Mouse (Mus musculus) Patski (cell line): Measurements from ENCODE around the gene Myrf. TPM values are rescaled to one million over a fixed set of nuclear protein-coding genes. Genes with fewer than 3 reads are reported as not detected.

Experiments
- ATAC-seq: fragments of 100-300 bp; one replicate; pipeline ENCODE4 v1.8.0; 2021
- CTCF ChIA-PET: fragments of 350-600 bp; sonication (Branson Sonifier 250); formaldehyde crosslinking; loops from one replicate; lab custom pipeline; 2022; ENCODE audit warnings: inconsistent platforms; lab: Charles Lee
- POLR2A ChIA-PET: fragments of 350-600 bp; sonication (Branson Sonifier 250); formaldehyde crosslinking; loops from one replicate; lab custom pipeline; 2022; ENCODE audit warnings: antibody characterized with exemption, inconsistent platforms; lab: Charles Lee
- DNase-seq: peaks from one replicate; pipeline ENCODE4 v3.0.0-alpha.2; 2011; ENCODE audit warnings: low read depth, low spot score
- H3K27me3 ChIP-seq: fragments of 371-371 bp; one replicate; pipeline ENCODE4 v1.5.1; 2021
- CTCF ChIP-seq: fragments of 100-300 bp; IDR thresholded peaks from one replicate; pipeline ENCODE4 v1.5.1; 2021
- in situ Hi-C: fragments of 300-500 bp; cut with MboI; formaldehyde crosslinking; loops from 3 replicates; pipeline ENCODE4 v1.11.1; 2018; ENCODE audit warnings: low pct_unique_long_range_greater_than_20kb, mixed read lengths
- polyA plus RNA-seq: library from polyadenylated mRNA; unstranded; gene quantifications from one replicate; pipeline ENCODE4 v1.2.3, GENCODE M21; 2021

Gene Myrf
- polyA plus RNA-seq, 1 experiment from 2014 or later, result 0.45 TPM

DNA sequence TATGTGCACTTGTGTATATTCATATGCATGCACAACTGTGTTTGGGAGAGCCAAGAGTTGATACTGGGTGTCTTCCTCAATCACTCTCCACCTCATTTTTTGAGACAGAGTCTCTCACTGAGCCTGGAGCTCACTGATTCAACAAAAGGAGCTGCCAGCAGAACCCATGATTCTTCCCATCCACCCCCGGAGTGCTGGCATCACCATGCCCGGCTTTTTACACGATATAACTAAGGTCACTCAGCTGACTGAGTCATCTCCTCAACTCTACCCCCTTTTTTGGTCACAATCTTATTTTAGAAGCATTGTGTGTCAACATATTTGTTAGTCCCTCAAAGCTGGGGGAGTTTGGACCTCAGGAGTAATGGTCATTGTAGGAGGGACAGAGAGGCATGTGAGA is 76.7 kb downstream of the Myrf start:
- TF ChIP-seq CTCF, result no peak
- DNase-seq (no peak), ATAC-seq (no peak)
- no peaks in the 10 kb centered on the region for H3K27me3 ChIP-seq
- in situ Hi-C loops, result no loop called here
- ChIA-PET CTCF (interaction anchor here (1.2 to 2.4 kb wide), 4 partner anchors 17 to 41 kb away, joined by 3 to 6 read pairs (median 4); partner anchors contain the start of gene Fads1), POLR2A (interaction anchor here (1.1 kb wide), 1 partner anchor 17 kb away, joined by 3 read pairs; no protein-coding TSS in a partner anchor)

Other genes starting within 250 kb of the Myrf start
- not detected for gene Best1, start 239.1 kb downstream of the Myrf start, polyA plus RNA-seq
- gene Rab3il1, start 239.1 kb downstream of the Myrf start, polyA plus RNA-seq, result 0.71 TPM
- gene Fads3, start 199.2 kb downstream of the Myrf start, polyA plus RNA-seq, result 227 TPM
- 219 TPM for gene Fads2, start 139.0 kb downstream of the Myrf start, polyA plus RNA-seq
- gene Fads1, start 57.9 kb downstream of the Myrf start, polyA plus RNA-seq, result 171 TPM
- gene Tmem258, start 36.7 kb downstream of the Myrf start, polyA plus RNA-seq, result 211 TPM
- gene Fen1, start 36.6 kb downstream of the Myrf start, polyA plus RNA-seq, result 22.0 TPM
- gene Dagla, start 64.1 kb upstream of the Myrf start, polyA plus RNA-seq, result 2.9 TPM
- gene Syt7, start 148.3 kb upstream of the Myrf start, polyA plus RNA-seq, result 4.1 TPM
- gene Lrrc10b, start 216.7 kb upstream of the Myrf start, polyA plus RNA-seq, result 0.06 TPM
- 0.14 TPM for gene Ppp1r32, start 242.2 kb upstream of the Myrf start, polyA plus RNA-seq